Mouse (Mus musculus) testis, adult 10 weeks (tissue): ENCODE measurements around the gene Fen1. TPM values are rescaled to one million over a fixed set of nuclear protein-coding genes. Genes with fewer than 3 reads are reported as not detected.

Source experiments
- polyA plus RNA-seq: library from polyadenylated mRNA; stranded (reverse); fragments of 350-450 nt; fragmentation: Illumina TruSeq; extraction: RNeasy Lipid Tissue Mini Kit (QIAGEN cat#74804); gene quantifications from one replicate; pipeline ENCODE4 v1.2.3, GENCODE M21; 2014; ENCODE audit warnings: low read depth, low replicate concordance

Fen1 gene
- 3.1 TPM for polyA plus RNA-seq

DNA sequence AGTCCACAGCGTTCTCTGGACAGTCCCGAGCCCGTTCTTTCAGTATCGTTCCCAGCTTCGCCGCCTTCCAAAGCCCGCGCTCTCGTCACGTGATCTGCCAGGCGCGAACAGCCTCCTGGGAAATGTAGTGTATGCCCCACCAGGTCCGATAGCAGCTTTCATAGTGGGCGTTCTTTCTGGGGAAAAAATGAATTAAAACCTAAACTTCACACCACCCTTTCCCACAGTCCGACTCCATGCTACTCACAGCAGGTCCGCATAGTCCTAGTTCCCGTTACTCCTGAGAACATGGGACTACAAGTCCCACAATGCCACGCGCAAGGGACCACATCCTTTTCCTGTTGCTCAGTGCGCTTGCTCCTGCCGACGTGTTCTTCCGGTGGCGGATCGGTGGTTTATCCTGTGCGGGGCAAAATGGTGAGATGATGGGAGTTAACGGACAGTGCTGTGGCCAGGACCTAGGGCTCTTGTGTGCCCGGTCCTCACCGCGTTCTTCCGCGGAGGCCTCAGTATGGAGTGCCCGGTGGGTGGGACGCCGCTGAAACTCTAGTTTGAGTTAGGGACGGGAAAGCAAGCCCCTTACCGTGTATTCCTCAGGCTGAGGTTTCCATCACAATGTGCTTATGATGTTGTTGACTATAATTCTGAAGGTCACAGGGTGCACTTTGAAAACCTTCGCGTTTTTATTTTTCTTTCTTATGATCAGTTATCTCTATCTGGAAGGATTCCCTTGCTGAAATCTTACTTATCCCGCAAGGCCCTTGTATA, at the start of gene Fen1, which contains the start of gene Tmem258:
TSS of gene Fen1 (minus strand) at position 322 of the 768 bp plus-strand sequence.
TSS of gene Tmem258 (plus strand) at position 167 of the 768 bp plus-strand sequence.

GRCm38 (mm10) chr19:10240654-10241305, 36.8 kb upstream of the Fen1 start, which contains the start of gene Myrf:
Myrf (minus strand) TSS chr19:10240748.

DNA sequence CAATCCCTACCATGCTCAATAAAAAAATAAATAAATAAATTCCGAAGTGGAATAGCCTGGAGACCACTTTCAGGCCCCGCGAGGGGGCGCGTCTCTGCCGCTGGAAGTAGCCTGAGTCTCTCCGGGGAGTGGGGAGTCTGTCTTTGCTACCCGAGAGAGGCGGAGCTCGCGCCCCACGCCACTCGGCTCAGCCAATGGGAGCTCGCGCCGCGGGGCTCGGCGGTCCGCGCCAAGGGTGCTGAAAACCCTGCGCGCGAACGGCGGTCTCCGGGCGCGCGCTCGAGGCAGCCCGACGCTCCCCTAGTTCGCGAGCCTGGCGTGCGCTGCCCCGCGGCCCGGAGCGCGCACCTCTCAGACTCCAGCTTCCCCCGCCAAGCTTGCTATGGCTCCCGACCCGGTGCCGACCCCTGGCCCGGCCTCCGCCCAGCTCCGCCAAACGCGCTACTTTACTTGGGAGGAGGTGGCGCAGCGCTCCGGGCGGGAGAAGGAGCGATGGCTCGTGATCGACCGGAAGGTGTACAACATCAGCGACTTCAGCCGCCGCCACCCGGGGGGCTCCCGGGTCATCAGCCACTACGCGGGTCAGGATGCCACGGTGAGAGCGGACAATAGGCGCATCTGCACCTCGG, 21.2 kb downstream of the Fen1 start, which contains the start of gene Fads1:
TSS of gene Fads1 (plus strand) at position 219 of the 629 bp plus-strand sequence.

Other genes with a start within 250 kb of the Fen1 start
- gene Fth1, start 223.6 kb downstream of the Fen1 start, polyA plus RNA-seq, result 276 TPM
- gene Best1, start 202.5 kb downstream of the Fen1 start, polyA plus RNA-seq, result 87.4 TPM
- 65.0 TPM for gene Rab3il1, start 202.5 kb downstream of the Fen1 start, polyA plus RNA-seq
- gene Fads3, start 162.6 kb downstream of the Fen1 start, polyA plus RNA-seq, result 0.48 TPM
- 23.2 TPM for gene Fads2, start 102.4 kb downstream of the Fen1 start, polyA plus RNA-seq
- gene Fads1, start 21.3 kb downstream of the Fen1 start, polyA plus RNA-seq, result 33.5 TPM
- 80.5 TPM for gene Tmem258, start 155 bp downstream of the Fen1 start, polyA plus RNA-seq
- 0.36 TPM for gene Myrf, start 36.6 kb upstream of the Fen1 start, polyA plus RNA-seq
- 0.04 TPM for gene Dagla, start 100.7 kb upstream of the Fen1 start, polyA plus RNA-seq
- gene Syt7, start 184.9 kb upstream of the Fen1 start, polyA plus RNA-seq, result 3.8 TPM